Mouse (Mus musculus) kidney, adult 2 months (tissue): ENCODE results near the gene Vasn. TPM values are rescaled to one million over a fixed set of nuclear protein-coding genes. Genes with fewer than 3 reads are reported as not detected.

Source experiments
- DNase-seq: peaks from one replicate; pipeline ENCODE4 v3.0.0; 2021
- H3K27ac ChIP-seq: fragments of 200-500 bp; 2 replicates; pipeline ENCODE4 v1.5.1; 2012; ENCODE audit warnings: low read depth, low read length, control low read depth, inconsistent platforms; ENCODE audit not compliant: insufficient read depth
- H3K27me3 ChIP-seq: fragments of 200-500 bp; replicated peaks from 2 replicates; pipeline ENCODE4 v1.6.1; 2012; ENCODE audit warnings: mild to moderate bottlenecking, moderate library complexity, low read length, inconsistent platforms; ENCODE audit not compliant: control insufficient read depth, insufficient read depth
- H3K36me3 ChIP-seq: fragments of 200-500 bp; 2 replicates; pipeline ENCODE4 v1.6.1; 2012; ENCODE audit warnings: mild to moderate bottlenecking, moderate library complexity, low read length, inconsistent platforms; ENCODE audit not compliant: control insufficient read depth, insufficient read depth
- H3K4me1 ChIP-seq: fragments of 200-500 bp; 2 replicates; pipeline ENCODE4 v1.6.1; 2011; ENCODE audit warnings: low read length; ENCODE audit not compliant: control insufficient read depth, insufficient read depth
- H3K4me3 ChIP-seq: fragments of 200-500 bp; 2 replicates; pipeline ENCODE4 v1.5.1; 2011; ENCODE audit warnings: mild to moderate bottlenecking, low read depth, low read length, control low read depth; ENCODE audit not compliant: insufficient read depth
- CTCF ChIP-seq: fragments of 200-500 bp; conservative IDR thresholded peaks from 2 replicates; pipeline ENCODE4 v1.5.1; 2011; ENCODE audit warnings: low read depth, mild to moderate bottlenecking, control low read depth, low read length, moderate library complexity, mixed read lengths; ENCODE audit not compliant: insufficient read depth, insufficient read length
- POLR2A ChIP-seq: fragments of 200-500 bp; IDR thresholded peaks from one replicate; pipeline ENCODE4 v1.6.1; 2011; ENCODE audit warnings: low read depth, low read length, control low read depth
- WGBS: fragments of 180-500 bp; shearing (Covaris S2); methylation state at CpG from one replicate; pipeline ENCODE4 v1.1.7; 2018; 5-methylcytosine and 5-hydroxymethylcytosine counted together
- polyA plus RNA-seq: library from polyadenylated mRNA; depleted of rRNA; stranded (reverse); fragments of >200 nt; gene quantifications from 2 replicates; pipeline ENCODE4 v1.2.3, GENCODE M21; 2012

The Vasn gene
- polyA plus RNA-seq, 1 experiment = 34.6 TPM

- Histone ChIP-seq H3K36me3 (peaks cover 3% of the 10 kb centered on the region; the same call in 1 of the 2 replicates), H3K27ac (no peak overlapping the region), H3K4me1 (peaks cover 41% of the 10 kb centered on the region), H3K27me3 (no peaks in the 10 kb centered on the region), H3K4me3 (no peak overlapping the region)
- DNase-seq = peak; percentile 13
- 58% methylated on average over 4 of the region's 4 CpGs for WGBS
- TF ChIP-seq CTCF (no peak), POLR2A (no peak)
These were observed 22.9 kb upstream of the Vasn start for GRCm38 (mm10) chr16:4616829-4617228.

GRCm38 (mm10) chr16:4624074-4624473 is 15.7 kb upstream of the Vasn start:
- Histone ChIP-seq H3K36me3 (no peaks in the 10 kb centered on the region), H3K4me3 (peak overlapping the region; percentile 80), H3K27me3 (no peaks in the 10 kb centered on the region), H3K27ac (peak overlapping the region; percentile 85), H3K4me1 (peaks cover 25% of the 10 kb centered on the region)
- WGBS = 15% methylated on average over 9 of the region's 9 CpGs
- peak; percentile 12 for DNase-seq
- no peak for TF ChIP-seq POLR2A
- TF ChIP-seq CTCF = no peak

GRCm38 (mm10) chr16:4624481-4625110 is 15.1 kb upstream of the Vasn start, which contains the start of gene Pam16:
Gene Pam16 (minus strand): TSS chr16:4624988.
- no peaks in the 10 kb centered on the region for H3K27me3 ChIP-seq
- DNase-seq = peak; percentile 96
- peak within 1 kb of the TSS; percentile 85 for H3K27ac ChIP-seq
- under 1% methylated on average over 56 of the region's 56 CpGs for WGBS
- H3K36me3 ChIP-seq = no peaks in the 10 kb centered on the region
- TF ChIP-seq CTCF = no peak
- no peak for TF ChIP-seq POLR2A
- H3K4me3 ChIP-seq = peak within 1 kb of the TSS; percentile 80
- H3K4me1 ChIP-seq = peaks cover 27% of the 10 kb centered on the region

GRCm38 (mm10) chr16:4627105-4627504 is 12.6 kb upstream of the Vasn start:
- Histone ChIP-seq H3K27ac (no peak overlapping the region), H3K4me1 (peaks cover 22% of the 10 kb centered on the region), H3K36me3 (no peaks in the 10 kb centered on the region), H3K27me3 (no peaks in the 10 kb centered on the region), H3K4me3 (no peak overlapping the region)
- no peak for TF ChIP-seq POLR2A
- TF ChIP-seq CTCF = no peak
- no peak for DNase-seq
- 75% methylated on average over 6 of the region's 6 CpGs for WGBS

GRCm38 (mm10) chr16:4628898-4629419 is 10.8 kb upstream of the Vasn start:
- H3K4me1 ChIP-seq = peaks cover 9% of the 10 kb centered on the region; the same call in 1 of the 2 replicates
- WGBS = 68% methylated on average over 9 of the region's 9 CpGs

GRCm38 (mm10) chr16:4629950-4630349 is 9.8 kb upstream of the Vasn start:
- no peaks in the 10 kb centered on the region for H3K36me3 ChIP-seq
- H3K27ac ChIP-seq = no peak overlapping the region
- 14% methylated on average over 6 of the region's 6 CpGs for WGBS

More at GRCm38 (mm10) chr16:4628898-4629419, 10.8 kb upstream of the Vasn start:
- no peaks in the 10 kb centered on the region for H3K36me3 ChIP-seq
- H3K27me3 ChIP-seq = no peaks in the 10 kb centered on the region
- peak; percentile 72 for DNase-seq
- H3K27ac ChIP-seq = no peak overlapping the region
- TF ChIP-seq POLR2A (no peak), CTCF (no peak)
- H3K4me3 ChIP-seq = no peak overlapping the region

GRCm38 (mm10) chr16:4632050-4632449 is 7.7 kb upstream of the Vasn start:
- WGBS = 36% methylated on average over 7 of the region's 7 CpGs
- Histone ChIP-seq H3K4me3 (no peak overlapping the region), H3K27me3 (no peaks in the 10 kb centered on the region), H3K36me3 (no peaks in the 10 kb centered on the region), H3K4me1 (peaks cover 4% of the 10 kb centered on the region; the same call in 1 of the 2 replicates), H3K27ac (no peak overlapping the region)
- peak; percentile 63 for TF ChIP-seq CTCF
- TF ChIP-seq POLR2A = no peak
- peak; percentile 74 for DNase-seq

More at GRCm38 (mm10) chr16:4629950-4630349, 9.8 kb upstream of the Vasn start:
- peaks cover 8% of the 10 kb centered on the region; the same call in 1 of the 2 replicates for H3K4me1 ChIP-seq
- peak; percentile 89 for DNase-seq
- no peak overlapping the region for H3K4me3 ChIP-seq
- H3K27me3 ChIP-seq = no peaks in the 10 kb centered on the region
- TF ChIP-seq CTCF = peak; percentile 98
- no peak for TF ChIP-seq POLR2A
